8 mouse cellular contexts compared by ENCODE assay signal in genomic region chr19:45016341-45017215, GRCm38 (mm10). TPM values are rescaled to one million over a fixed set of nuclear protein-coding genes. Genes with fewer than 3 reads are reported as not detected.
DNase-seq lines count a peak whose midpoint lies in the region; ATAC-seq and TF ChIP-seq lines count a peak whose summit lies in the region.

No protein-coding gene starts in this region.

- H3K4me3 ChIP-seq in ES-Bruce4 (ENCODE audit: low read depth, low read length) = peak overlapping the region; percentile 83
- peak overlapping the region; percentile 12 for H3K4me3 ChIP-seq in bone marrow, adult 2 months (replicated peaks; ENCODE audit: control insufficient read depth, low read depth, low read length)
- peak overlapping the region; percentile 79 for H3K4me3 ChIP-seq in heart, embryonic 16.5 days (ENCODE audit: low read length)
- peak overlapping the region; percentile 68 for H3K4me3 ChIP-seq in lung, adult 2 months (replicated peaks; ENCODE audit: extremely low read depth, low read depth, low read length)

- peak; percentile 74 for TF ChIP-seq EP300 in ES-Bruce4 (IDR thresholded peaks at IDR 0.05; ENCODE audit: insufficient read depth, low read depth, low read length)

- no peaks in the 10 kb centered on the region for H3K27me3 ChIP-seq in ES-Bruce4 (ENCODE audit: control insufficient read depth, insufficient read depth, low read length, poor library complexity, severe bottlenecking)
- H3K27me3 ChIP-seq in heart, embryonic 16.5 days (ENCODE audit: control insufficient read depth, insufficient read depth, low read length) = no peaks in the 10 kb centered on the region

- H3K9me3 ChIP-seq in ES-Bruce4 (replicated peaks; ENCODE audit: control insufficient read depth, insufficient read depth, low read length, poor library complexity, severe bottlenecking) = no peaks in the 10 kb centered on the region
- H3K9me3 ChIP-seq in heart, embryonic 16.5 days (replicated peaks; ENCODE audit: control insufficient read depth, low read length) = no peaks in the 10 kb centered on the region

- H3K4me2 ChIP-seq in heart, embryonic 16.5 days (ENCODE audit: low read depth, low read length) = peak overlapping the region; percentile 96

- under 1% methylated on average over 17 of the region's 18 CpGs for WGBS in bone marrow, adult 2 months
- WGBS in heart, embryonic 16.5 days = under 1% methylated on average over 16 of the region's 18 CpGs
- WGBS in lung, adult 2 months = 2% methylated on average over 17 of the region's 18 CpGs

- peak; percentile 30 for ATAC-seq in heart, embryonic 16.5 days (replicated peaks; ENCODE audit: extremely low read depth, insufficient read depth, low FRiP score)

- no peak for TF ChIP-seq POLR2A in ES-Bruce4 (IDR thresholded peaks at IDR 0.05; ENCODE audit: insufficient read depth, low read length)
- TF ChIP-seq POLR2A in bone marrow, adult 2 months (IDR thresholded peaks at IDR 0.05; ENCODE audit: borderline replicate concordance, control insufficient read depth, low read depth, low read length) = no peak
- peak; percentile 48; the same call in 1 of the 2 replicates for TF ChIP-seq POLR2A in lung, adult 2 months (IDR thresholded peaks at IDR 0.05; ENCODE audit: borderline replicate concordance, extremely low read depth, low read depth, low read length)

- DNase-seq in fibroblast of lung, adult 2 months (ENCODE audit: low read depth) = peak; percentile 80
- peak; percentile 93 for DNase-seq in kidney, postnatal 14 days
- DNase-seq in lung, adult 2 months = peak; percentile 78
- DNase-seq in ovary, postnatal 10 days (ENCODE audit: low spot score) = peak; percentile 63
- no peak for DNase-seq in T-cell, adult 2 months (ENCODE audit: low spot score)

- peak overlapping the region; percentile 82 for H3K27ac ChIP-seq in ES-Bruce4 (ENCODE audit: insufficient read depth, low read length)
- no peak overlapping the region for H3K27ac ChIP-seq in bone marrow, adult 2 months (ENCODE audit: control insufficient read depth, insufficient read depth, low read depth, low read length, poor library complexity)
- H3K27ac ChIP-seq in heart, embryonic 16.5 days (ENCODE audit: low read length) = peak overlapping the region; percentile 100

- H3K36me3 ChIP-seq in ES-Bruce4 (ENCODE audit: control insufficient read depth, insufficient read depth, low read length, poor library complexity, severe bottlenecking) = peaks cover 6% of the 10 kb centered on the region; the same call in 1 of the 2 replicates
- peaks cover 6% of the 10 kb centered on the region for H3K36me3 ChIP-seq in heart, embryonic 16.5 days (ENCODE audit: control insufficient read depth, insufficient read depth)

- peaks cover 7% of the 10 kb centered on the region for H3K4me1 ChIP-seq in ES-Bruce4 (ENCODE audit: control insufficient read depth, insufficient read depth, low read length)
- H3K4me1 ChIP-seq in bone marrow, adult 2 months (ENCODE audit: control insufficient read depth, insufficient read depth, low read length) = peaks cover 2% of the 10 kb centered on the region
- H3K4me1 ChIP-seq in heart, embryonic 16.5 days (ENCODE audit: control insufficient read depth, insufficient read depth, low read length) = peaks cover 53% of the 10 kb centered on the region
- H3K4me1 ChIP-seq in lung, adult 2 months (ENCODE audit: control insufficient read depth, insufficient read depth, low read length) = peaks cover 13% of the 10 kb centered on the region

- H3K9ac ChIP-seq in ES-Bruce4 (ENCODE audit: low read depth, poor library complexity, severe bottlenecking) = peak overlapping the region; percentile 86
- peak overlapping the region; percentile 95 for H3K9ac ChIP-seq in heart, embryonic 16.5 days (ENCODE audit: low read length)

- TF ChIP-seq CTCF in ES-Bruce4 (IDR thresholded peaks at IDR 0.05; ENCODE audit: low read depth, low read length) = no peak
- no peak for TF ChIP-seq CTCF in bone marrow, adult 2 months (IDR thresholded peaks at IDR 0.05; ENCODE audit: control insufficient read depth, insufficient read depth, low read length)
- no peak for TF ChIP-seq CTCF in lung, adult 2 months (IDR thresholded peaks at IDR 0.05; ENCODE audit: insufficient read depth, low read length)

RNA-seq across cellular contexts. Expression of gene Lzts2, which starts 2.4 kb away (rescaled TPM):
- 39.9 and 48.2 TPM in 2 replicates for polyA plus RNA-seq in ES-Bruce4 (2011; ENCODE audit: insufficient read depth, insufficient read length, low read depth, missing spikeins)
- polyA plus RNA-seq in bone marrow, adult 2 months (2011; ENCODE audit: insufficient read depth, insufficient read length, low replicate concordance, missing spikeins) = 3.1 and 11.2 TPM in 2 replicates
- 38.0 and 45.8 TPM in 2 replicates for polyA plus RNA-seq in heart, embryonic 16.5 days (2015; fragmentation: Nextera tagmentation; extraction: Ambion mirVana)
- 143 TPM in 2 replicates for polyA plus RNA-seq in lung, adult 2 months (2012; rRNA removed)

RNA-seq across cellular contexts. Expression of gene Mrpl43, which starts 10.3 kb away (rescaled TPM):
- polyA plus RNA-seq in ES-Bruce4 (2011; ENCODE audit: insufficient read depth, insufficient read length, low read depth, missing spikeins) = 32.5 and 34.0 TPM in 2 replicates
- polyA plus RNA-seq in bone marrow, adult 2 months (2011; ENCODE audit: insufficient read depth, insufficient read length, low replicate concordance, missing spikeins) = 18.7 and 23.9 TPM in 2 replicates
- 64.4 and 68.6 TPM in 2 replicates for polyA plus RNA-seq in heart, embryonic 16.5 days (2015; fragmentation: Nextera tagmentation; extraction: Ambion mirVana)
- 50.1 and 78.0 TPM in 2 replicates for polyA plus RNA-seq in lung, adult 2 months (2012; rRNA removed)

RNA-seq across cellular contexts. Expression of gene Twnk, which starts 11.1 kb away (rescaled TPM):
- polyA plus RNA-seq in ES-Bruce4 (2011; ENCODE audit: insufficient read depth, insufficient read length, low read depth, missing spikeins) = 23.2 and 24.5 TPM in 2 replicates
- polyA plus RNA-seq in bone marrow, adult 2 months (2011; ENCODE audit: insufficient read depth, insufficient read length, low replicate concordance, missing spikeins) = 6.2 and 13.5 TPM in 2 replicates
- 23.2 and 24.5 TPM in 2 replicates for polyA plus RNA-seq in heart, embryonic 16.5 days (2015; fragmentation: Nextera tagmentation; extraction: Ambion mirVana)
- polyA plus RNA-seq in lung, adult 2 months (2012; rRNA removed) = 4.2 and 7.2 TPM in 2 replicates

RNA-seq across cellular contexts. Expression of gene Sema4g, which starts 27.7 kb away (rescaled TPM):
- polyA plus RNA-seq in ES-Bruce4 (2011; ENCODE audit: insufficient read depth, insufficient read length, low read depth, missing spikeins) = 15.7 and 24.6 TPM in 2 replicates
- polyA plus RNA-seq in bone marrow, adult 2 months (2011; ENCODE audit: insufficient read depth, insufficient read length, low replicate concordance, missing spikeins) = 1.2 and 6.5 TPM in 2 replicates
- 0.79 and 0.94 TPM in 2 replicates for polyA plus RNA-seq in heart, embryonic 16.5 days (2015; fragmentation: Nextera tagmentation; extraction: Ambion mirVana)
- polyA plus RNA-seq in lung, adult 2 months (2012; rRNA removed) = 9.1 and 10.6 TPM in 2 replicates

RNA-seq across cellular contexts. Expression of gene Pdzd7, which starts 28.9 kb away (rescaled TPM):
- polyA plus RNA-seq in ES-Bruce4 (2011; ENCODE audit: insufficient read depth, insufficient read length, low read depth, missing spikeins) = 0.97 and 1.3 TPM in 2 replicates
- not detected in 2 replicates for polyA plus RNA-seq in bone marrow, adult 2 months (2011; ENCODE audit: insufficient read depth, insufficient read length, low replicate concordance, missing spikeins)
- 0.14 and 0.25 TPM in 2 replicates for polyA plus RNA-seq in heart, embryonic 16.5 days (2015; fragmentation: Nextera tagmentation; extraction: Ambion mirVana)
- polyA plus RNA-seq in lung, adult 2 months (2012; rRNA removed) = 0.64 and 1.2 TPM in 2 replicates

Comparison
In these comparisons a context has a peak if more than half of its experiments do, and no peak if none do; other contexts are left out.
1. H3K4me3 ChIP-seq: peak in every context shown above with its lines; median percentile 83 in ES-Bruce4; 79 in heart, embryonic 16.5 days; 68 in lung, adult 2 months; 12 in bone marrow, adult 2 months.